Mouse (Mus musculus) hindbrain, embryonic 13.5 days (tissue): ENCODE measurements around the gene Ttc39b. TPM values are rescaled to one million over a fixed set of nuclear protein-coding genes. Genes with fewer than 3 reads are reported as not detected.

Experiments
- ATAC-seq: fragments of 200-750 bp; cut with Nextera tagmentation; 2 replicates; pipeline ENCODE4 v1.8.0; 2017; ENCODE audit warnings: moderate TSS enrichment; ENCODE audit not compliant: low FRiP score
- H3K27ac ChIP-seq: fragments of 300-500 bp; sonication (generic); 2 replicates; pipeline ENCODE4 v1.5.1; 2015; ENCODE audit warnings: inconsistent platforms, mild to moderate bottlenecking, moderate library complexity
- H3K27me3 ChIP-seq: fragments of 300-500 bp; sonication (generic); 2 replicates; pipeline ENCODE4 v1.6.1; 2015; ENCODE audit warnings: mild to moderate bottlenecking, inconsistent platforms
- H3K36me3 ChIP-seq: fragments of 300-500 bp; sonication (generic); 2 replicates; pipeline ENCODE4 v1.6.1; 2015; ENCODE audit warnings: mild to moderate bottlenecking, inconsistent platforms
- H3K4me1 ChIP-seq: fragments of 300-500 bp; sonication (generic); replicated peaks from 2 replicates; pipeline ENCODE4 v1.6.1; 2015; ENCODE audit warnings: inconsistent platforms
- H3K4me2 ChIP-seq: fragments of 300-500 bp; sonication (generic); 2 replicates; pipeline ENCODE4 v1.6.1; 2015; ENCODE audit warnings: inconsistent platforms, mild to moderate bottlenecking, moderate library complexity
- H3K4me3 ChIP-seq: fragments of 300-500 bp; sonication (generic); 2 replicates; pipeline ENCODE4 v1.5.1; 2015; ENCODE audit warnings: mild to moderate bottlenecking, inconsistent platforms
- H3K9ac ChIP-seq: fragments of 300-500 bp; sonication (generic); 2 replicates; pipeline ENCODE4 v1.6.1; 2015; ENCODE audit warnings: mild to moderate bottlenecking, inconsistent platforms
- H3K9me3 ChIP-seq: fragments of 300-500 bp; sonication (generic); 2 replicates; pipeline ENCODE4 v1.6.1; 2016; ENCODE audit warnings: inconsistent platforms
- WGBS: fragments of 180-500 bp; shearing (Covaris S2); methylation state at CpG from one replicate; pipeline ENCODE4 v1.1.7; 2015; 5-methylcytosine and 5-hydroxymethylcytosine counted together
- polyA plus RNA-seq: library from polyadenylated mRNA; unstranded; fragments of >200 nt; fragmentation: Nextera tagmentation; extraction: Ambion mirVana; gene quantifications from 2 replicates; pipeline ENCODE4 v1.2.1, GENCODE M21; 2015

The Ttc39b gene
- polyA plus RNA-seq, 1 experiment from 2014 or later: 5.5 TPM

GRCm38 (mm10) chr4:83215776-83216175 is 108.3 kb downstream of the Ttc39b start:
- no peak overlapping the region for H3K4me2 ChIP-seq
- ATAC-seq: no peak
- H3K36me3 ChIP-seq: no peaks in the 10 kb centered on the region
- H3K4me1 ChIP-seq: no peaks in the 10 kb centered on the region; the same call in 1 of the 2 replicates
- H3K27me3 ChIP-seq: no peaks in the 10 kb centered on the region
- 0 out of 2 replicates have a peak, but pooled peaks cover 2% of the 10 kb centered on the region for H3K9me3 ChIP-seq
- no peak overlapping the region for H3K9ac ChIP-seq
- H3K27ac ChIP-seq: no peak overlapping the region
- 91% methylated on average over 1 of the region's 1 CpGs for WGBS
- no peak overlapping the region for H3K4me3 ChIP-seq

- no peak overlapping the region for H3K9ac ChIP-seq
- WGBS: 73% methylated on average over 9 of the region's 9 CpGs
- H3K4me1 ChIP-seq: no peaks in the 10 kb centered on the region; the same call in 1 of the 2 replicates
- H3K27me3 ChIP-seq: no peaks in the 10 kb centered on the region
- H3K4me3 ChIP-seq: no peak overlapping the region
- H3K27ac ChIP-seq: no peak overlapping the region
- H3K9me3 ChIP-seq: 0 out of 2 replicates have a peak, but pooled peaks cover 2% of the 10 kb centered on the region
- no peak overlapping the region for H3K4me2 ChIP-seq
- no peaks in the 10 kb centered on the region for H3K36me3 ChIP-seq
- no peak for ATAC-seq
Measured at GRCm38 (mm10) chr4:83214822-83215558, 109.1 kb downstream of the Ttc39b start.

GRCm38 (mm10) chr4:83213752-83214151 is 110.3 kb downstream of the Ttc39b start:
- 89% methylated on average over 6 of the region's 6 CpGs for WGBS
- H3K27ac ChIP-seq: no peak overlapping the region
- H3K4me1 ChIP-seq: no peaks in the 10 kb centered on the region; the same call in 1 of the 2 replicates
- no peak overlapping the region for H3K9ac ChIP-seq
- no peaks in the 10 kb centered on the region for H3K27me3 ChIP-seq
- H3K4me2 ChIP-seq: no peak overlapping the region
- 0 out of 2 replicates have a peak, but pooled peaks cover 2% of the 10 kb centered on the region for H3K9me3 ChIP-seq
- H3K36me3 ChIP-seq: no peaks in the 10 kb centered on the region
- H3K4me3 ChIP-seq: no peak overlapping the region
- no peak for ATAC-seq

- no peak overlapping the region for H3K4me2 ChIP-seq
- no peaks in the 10 kb centered on the region for H3K36me3 ChIP-seq
- H3K4me3 ChIP-seq: no peak overlapping the region
- no peak for ATAC-seq
- 69% methylated on average over 12 of the region's 12 CpGs for WGBS
- H3K27ac ChIP-seq: peak overlapping the region; percentile 52; the same call in 1 of the 2 replicates
- H3K9me3 ChIP-seq: 0 out of 2 replicates have a peak, but pooled peaks cover under 1% of the 10 kb centered on the region
- H3K4me1 ChIP-seq: peaks cover 10% of the 10 kb centered on the region
- H3K27me3 ChIP-seq: no peaks in the 10 kb centered on the region
- no peak overlapping the region for H3K9ac ChIP-seq
Measured at GRCm38 (mm10) chr4:83211709-83212108, 112.3 kb downstream of the Ttc39b start.

GRCm38 (mm10) chr4:83210437-83210836 is 113.6 kb downstream of the Ttc39b start:
- 84% methylated on average over 6 of the region's 6 CpGs for WGBS
- H3K27ac ChIP-seq: no peak overlapping the region
- H3K9me3 ChIP-seq: no peaks in the 10 kb centered on the region
- no peaks in the 10 kb centered on the region for H3K27me3 ChIP-seq
- no peak for ATAC-seq
- no peaks in the 10 kb centered on the region for H3K36me3 ChIP-seq
- no peak overlapping the region for H3K4me2 ChIP-seq
- peaks cover 16% of the 10 kb centered on the region for H3K4me1 ChIP-seq
- no peak overlapping the region for H3K4me3 ChIP-seq
- H3K9ac ChIP-seq: no peak overlapping the region

- Histone ChIP-seq H3K4me3 (no peak overlapping the region), H3K4me1 (peaks cover 16% of the 10 kb centered on the region), H3K9me3 (no peaks in the 10 kb centered on the region), H3K27me3 (no peaks in the 10 kb centered on the region), H3K27ac (peak overlapping the region; percentile 81), H3K4me2 (peak overlapping the region; percentile 21), H3K36me3 (no peaks in the 10 kb centered on the region), H3K9ac (no peak overlapping the region)
- WGBS: 41% methylated on average over 10 of the region's 10 CpGs
- peak; percentile 81 for ATAC-seq
Measured at GRCm38 (mm10) chr4:83206803-83207586, 117.1 kb downstream of the Ttc39b start.

GRCm38 (mm10) chr4:83206416-83206802 is 117.6 kb downstream of the Ttc39b start:
- Histone ChIP-seq H3K9me3 (no peaks in the 10 kb centered on the region), H3K4me1 (peaks cover 16% of the 10 kb centered on the region), H3K4me2 (peak overlapping the region; percentile 21; the same call in 1 of the 2 replicates), H3K4me3 (no peak overlapping the region), H3K27ac (peak overlapping the region; percentile 81), H3K36me3 (no peaks in the 10 kb centered on the region), H3K27me3 (no peaks in the 10 kb centered on the region), H3K9ac (no peak overlapping the region)
- 74% methylated on average over 2 of the region's 2 CpGs for WGBS
- ATAC-seq: no peak

- Histone ChIP-seq H3K36me3 (no peaks in the 10 kb centered on the region), H3K4me3 (no peak overlapping the region), H3K9ac (no peak overlapping the region), H3K4me1 (no peaks in the 10 kb centered on the region), H3K27ac (no peak overlapping the region), H3K9me3 (no peaks in the 10 kb centered on the region), H3K27me3 (no peaks in the 10 kb centered on the region), H3K4me2 (no peak overlapping the region)
- 80% methylated on average over 8 of the region's 8 CpGs for WGBS
- no peak for ATAC-seq
Measured at GRCm38 (mm10) chr4:83199391-83199790, 124.7 kb downstream of the Ttc39b start.

GRCm38 (mm10) chr4:83198123-83198522 is 125.9 kb downstream of the Ttc39b start:
- no peaks in the 10 kb centered on the region for H3K9me3 ChIP-seq
- 89% methylated on average over 3 of the region's 3 CpGs for WGBS
- no peak overlapping the region for H3K27ac ChIP-seq
- H3K9ac ChIP-seq: no peak overlapping the region
- H3K4me3 ChIP-seq: no peak overlapping the region
- H3K36me3 ChIP-seq: no peaks in the 10 kb centered on the region
- ATAC-seq: no peak
- no peak overlapping the region for H3K4me2 ChIP-seq
- H3K27me3 ChIP-seq: no peaks in the 10 kb centered on the region
- H3K4me1 ChIP-seq: no peaks in the 10 kb centered on the region

- H3K4me1 ChIP-seq: no peaks in the 10 kb centered on the region
- H3K4me2 ChIP-seq: no peak overlapping the region
- no peaks in the 10 kb centered on the region for H3K27me3 ChIP-seq
- no peak overlapping the region for H3K9ac ChIP-seq
- H3K27ac ChIP-seq: no peak overlapping the region
- ATAC-seq: no peak
- H3K9me3 ChIP-seq: no peaks in the 10 kb centered on the region
- no peak overlapping the region for H3K4me3 ChIP-seq
- H3K36me3 ChIP-seq: no peaks in the 10 kb centered on the region
- 92% methylated on average over 2 of the region's 2 CpGs for WGBS
Measured at GRCm38 (mm10) chr4:83189736-83190135, 134.3 kb downstream of the Ttc39b start.

GRCm38 (mm10) chr4:83187324-83187723 is 136.7 kb downstream of the Ttc39b start:
- 84% methylated on average over 1 of the region's 1 CpGs for WGBS
- peaks cover 2% of the 10 kb centered on the region; the same call in 1 of the 2 replicates for H3K4me1 ChIP-seq
- H3K27ac ChIP-seq: no peak overlapping the region
- H3K36me3 ChIP-seq: no peaks in the 10 kb centered on the region
- ATAC-seq: no peak
- H3K27me3 ChIP-seq: no peaks in the 10 kb centered on the region
- no peak overlapping the region for H3K4me2 ChIP-seq
- H3K4me3 ChIP-seq: no peak overlapping the region
- H3K9ac ChIP-seq: no peak overlapping the region
- no peaks in the 10 kb centered on the region for H3K9me3 ChIP-seq

GRCm38 (mm10) chr4:83186448-83186847 is 137.6 kb downstream of the Ttc39b start:
- 27% methylated on average over 6 of the region's 6 CpGs for WGBS
- no peak for ATAC-seq
- no peaks in the 10 kb centered on the region for H3K9me3 ChIP-seq

More at GRCm38 (mm10) chr4:83186448-83186847, 137.6 kb downstream of the Ttc39b start:
- H3K27ac ChIP-seq: no peak overlapping the region
- peaks cover 2% of the 10 kb centered on the region; the same call in 1 of the 2 replicates for H3K4me1 ChIP-seq
- H3K4me3 ChIP-seq: no peak overlapping the region
- no peak overlapping the region for H3K9ac ChIP-seq
- no peaks in the 10 kb centered on the region for H3K27me3 ChIP-seq
- no peak overlapping the region for H3K4me2 ChIP-seq
- no peaks in the 10 kb centered on the region for H3K36me3 ChIP-seq
